Mouse (Mus musculus): ENCODE measurements around the gene Slc25a19.

GRCm38 (mm10) chr11:115630532-115631504, 2.7 kb upstream of the Slc25a19 start:
- TF ChIP-seq POLR2A (IDR thresholded peaks at IDR 0.05; ENCODE audit: control insufficient read depth, low read depth, low read length) (no peak), CTCF (IDR thresholded peaks at IDR 0.05; ENCODE audit: control insufficient read depth, insufficient read depth, insufficient replicate concordance, low read depth, low read length) (no peak)

Data from testis, adult 2 months (tissue).